Mouse (Mus musculus): ENCODE data around the gene Krt28.

- TF ChIP-seq FLI1 (IDR thresholded peaks at IDR 0.05; ENCODE audit: low read length) (no peak), GATA1 (IDR thresholded peaks at IDR 0.05; ENCODE audit: borderline replicate concordance, low read length) (no peak)
Observed at GRCm38 (mm10) chr11:99333426-99333825, 41.3 kb downstream of the Krt28 start.
